Mouse (Mus musculus): Measurements from ENCODE around the gene Mctp1.
"Not testable (repeated sequence)": the region's sequence is repeated elsewhere in the genome, so short reads cannot be mapped to it uniquely, and the experiment has no call there.

Mctp1 gene

GRCm38 (mm10) chr13:76840712-76841111 is 456.4 kb downstream of the Mctp1 start:
- DNase-seq: no peak

- DNase-seq: no peak
Observed at GRCm38 (mm10) chr13:76844629-76845255, 460.4 kb downstream of the Mctp1 start.

GRCm38 (mm10) chr13:76850412-76851054 is 466.2 kb downstream of the Mctp1 start:
- DNase-seq: no peak

GRCm38 (mm10) chr13:76854306-76854705 is 470.0 kb downstream of the Mctp1 start:
- no peak for DNase-seq

GRCm38 (mm10) chr13:76855021-76855420 is 470.7 kb downstream of the Mctp1 start:
- DNase-seq: no peak

- no peak for DNase-seq
Observed at GRCm38 (mm10) chr13:76857024-76857423, 472.7 kb downstream of the Mctp1 start.

GRCm38 (mm10) chr13:76858078-76858482 is 473.7 kb downstream of the Mctp1 start:
- no peak for DNase-seq

GRCm38 (mm10) chr13:76870291-76870690 is 486.0 kb downstream of the Mctp1 start:
- DNase-seq: no peak

- DNase-seq: no peak
Observed at GRCm38 (mm10) chr13:76877887-76878763, 493.8 kb downstream of the Mctp1 start.

- DNase-seq: no peak
Observed at GRCm38 (mm10) chr13:76879008-76879407, 494.7 kb downstream of the Mctp1 start.

- no peak for DNase-seq
Observed at GRCm38 (mm10) chr13:76884517-76885092, 500.3 kb downstream of the Mctp1 start.

- no peak for DNase-seq
Observed at GRCm38 (mm10) chr13:76892987-76893386, 508.7 kb downstream of the Mctp1 start.

GRCm38 (mm10) chr13:76895770-76896456 is 511.6 kb downstream of the Mctp1 start:
- DNase-seq: no peak

GRCm38 (mm10) chr13:76896457-76896790 is 512.1 kb downstream of the Mctp1 start:
- no peak for DNase-seq

- DNase-seq: no peak
Observed at GRCm38 (mm10) chr13:76918321-76918720, 534.0 kb downstream of the Mctp1 start.

GRCm38 (mm10) chr13:76926851-76927250 is 542.5 kb downstream of the Mctp1 start:
- DNase-seq: no peak

GRCm38 (mm10) chr13:76927875-76928440 is 543.6 kb downstream of the Mctp1 start:
- DNase-seq: no peak

- no peak for DNase-seq
Observed at GRCm38 (mm10) chr13:76929152-76929551, 544.8 kb downstream of the Mctp1 start.

GRCm38 (mm10) chr13:76932933-76933332 is 548.6 kb downstream of the Mctp1 start:
- DNase-seq: no peak

GRCm38 (mm10) chr13:76949234-76949633 is 564.9 kb downstream of the Mctp1 start:
- DNase-seq: no peak

GRCm38 (mm10) chr13:76967588-76967987 is 583.3 kb downstream of the Mctp1 start:
- DNase-seq: no peak

- DNase-seq: no peak
Observed at GRCm38 (mm10) chr13:76969386-76969785, 585.1 kb downstream of the Mctp1 start.

- not testable (repeated sequence) for DNase-seq
Observed at GRCm38 (mm10) chr13:76971046-76971445, 586.7 kb downstream of the Mctp1 start.

All from kidney, adult 11 months (tissue).